Mouse (Mus musculus) B cell, adult 2 months (primary cell): ENCODE measurements at regions not wholly inside any gene's neighbourhood (a gene's known extent, or its start where the extent isn't known, plus 50 kb on each side); places are given as distances from the start of the nearest gene placed in this dataset.

Experiments
- DNase-seq, 2 experiments: peaks; one replicate each; pipeline ENCODE4 v3.0.0; 2022

DNA sequence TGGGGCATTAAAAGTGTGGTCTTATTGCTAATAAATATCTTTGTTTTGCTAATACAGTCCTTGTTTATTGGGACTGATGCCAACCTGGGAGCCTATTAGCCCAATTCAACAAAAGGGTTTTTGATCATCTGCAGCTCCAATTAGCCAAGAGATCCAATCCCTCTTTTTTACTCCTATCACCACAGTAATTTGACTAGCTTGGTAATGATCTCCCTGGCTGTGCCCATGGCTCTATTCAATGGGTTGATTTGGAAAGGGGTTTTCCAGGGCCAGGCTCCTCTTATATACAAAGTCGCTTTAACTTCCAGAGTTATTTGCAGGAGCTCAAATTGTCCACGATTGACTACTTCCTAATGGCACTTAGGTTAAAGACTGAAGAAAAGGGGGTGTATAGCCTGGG is 145.1 kb upstream of the Adra1b start:
- no peak for DNase-seq

- DNase-seq, result no peak
Measured at GRCm38 (mm10) chr11:44049253-44049976, 148.4 kb upstream of the Adra1b start.

- DNase-seq, result no peak
Measured at GRCm38 (mm10) chr11:44052481-44052880, 151.5 kb upstream of the Adra1b start.

GRCm38 (mm10) chr11:44062446-44062845 is 161.4 kb upstream of the Adra1b start:
- no peak for DNase-seq

DNA sequence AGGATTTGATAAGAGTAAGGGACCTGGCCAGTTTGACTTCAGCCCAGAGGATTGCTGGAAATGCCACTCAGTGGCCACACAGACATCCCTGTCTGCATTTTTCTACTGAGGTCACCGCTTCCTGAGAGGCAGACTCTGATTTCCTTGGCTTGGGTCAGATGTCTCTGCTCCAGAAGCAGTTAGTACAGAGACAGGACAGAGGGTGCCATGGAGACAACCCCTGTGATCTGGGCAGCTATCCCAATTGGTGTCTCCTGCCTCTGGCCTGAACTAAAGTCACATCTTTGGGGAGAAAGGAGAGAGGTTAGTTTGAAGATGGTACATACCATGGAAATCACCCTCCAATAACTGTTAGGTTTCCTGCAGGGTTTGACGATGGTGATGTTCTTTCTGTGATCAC is 165.2 kb upstream of the Adra1b start:
- DNase-seq, result no peak

DNA sequence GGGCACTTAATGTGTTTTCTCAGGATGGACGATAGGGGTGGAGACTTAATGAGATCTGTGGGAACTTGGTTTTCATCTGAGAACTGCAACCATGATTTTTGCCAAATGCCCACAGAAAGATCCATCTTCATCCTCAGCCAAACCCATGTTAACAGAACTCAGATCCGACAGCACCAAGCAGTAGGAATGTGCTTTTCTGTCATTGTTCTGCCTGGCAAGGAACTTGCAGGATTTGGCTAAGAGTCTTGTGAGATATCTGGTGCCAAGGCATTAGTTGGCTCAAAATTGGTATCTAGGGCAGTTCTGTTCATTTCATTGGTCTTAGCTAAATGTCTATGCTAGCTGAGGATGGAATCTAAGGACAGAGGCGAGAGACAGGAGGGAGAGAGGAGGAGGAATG is 182.7 kb upstream of the Adra1b start:
- DNase-seq, result no peak

DNA sequence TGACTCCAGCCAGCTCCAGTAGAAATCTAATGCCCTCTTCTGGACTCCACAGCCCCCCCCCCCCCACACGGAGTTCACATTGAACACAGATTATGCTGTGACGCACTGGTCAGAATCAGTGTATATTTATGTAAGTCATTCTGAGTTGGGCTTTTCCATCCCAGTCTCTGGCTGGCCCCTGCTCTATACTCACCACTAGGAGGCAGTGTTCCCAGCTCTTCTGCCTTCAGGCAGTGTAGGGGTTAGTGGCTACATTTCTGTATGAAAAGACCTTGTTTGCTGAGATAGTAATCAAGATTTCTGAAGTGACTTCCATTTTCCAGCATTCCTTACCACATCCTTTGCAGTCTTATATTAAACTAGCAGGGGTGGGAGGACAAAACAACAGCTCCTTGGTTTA is 185.9 kb upstream of the Adra1b start:
- DNase-seq, result peak; percentile 31 to 41

DNA sequence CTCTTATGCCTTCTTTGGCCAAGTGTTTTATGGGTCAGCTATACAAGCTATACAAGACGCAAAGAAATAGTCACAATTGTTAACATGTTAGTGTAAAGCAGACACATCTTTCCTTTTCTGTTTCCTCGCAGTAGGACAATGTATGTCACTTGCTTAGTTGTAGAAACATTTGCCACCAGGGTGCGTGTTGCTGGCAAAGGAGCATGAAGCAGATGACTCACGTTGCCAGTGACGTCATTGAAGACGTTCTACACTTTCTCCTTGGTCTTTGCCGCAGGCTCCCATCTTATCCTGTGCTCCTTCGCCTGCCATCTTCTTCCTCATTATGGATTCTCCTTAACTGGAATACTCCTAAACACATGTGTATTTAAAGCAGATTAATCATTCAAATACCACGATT is 188.5 kb upstream of the Adra1b start:
- no peak for DNase-seq

DNA sequence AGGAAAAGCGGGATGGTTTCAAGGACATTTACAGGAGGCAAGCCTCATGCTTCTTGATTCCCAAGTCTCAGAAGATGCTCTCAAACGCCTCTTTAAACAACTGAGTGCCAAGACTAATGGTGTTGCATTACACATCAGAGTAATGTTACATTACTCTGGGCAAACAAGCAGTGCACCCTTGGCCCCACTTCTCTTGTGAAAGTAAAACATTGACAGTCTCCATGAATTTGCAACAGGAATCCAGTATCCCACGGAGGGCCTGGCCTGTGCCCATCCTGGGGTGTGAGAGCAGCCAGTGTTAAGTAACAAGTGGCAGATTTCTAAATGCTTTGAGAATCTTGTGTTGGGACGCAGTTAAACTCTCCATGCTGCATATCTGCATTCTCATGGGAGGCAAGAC is 194.3 kb upstream of the Adra1b start:
- no peak for DNase-seq

GRCm38 (mm10) chr11:44103188-44103840 is 202.3 kb upstream of the Adra1b start:
- no peak for DNase-seq

DNA sequence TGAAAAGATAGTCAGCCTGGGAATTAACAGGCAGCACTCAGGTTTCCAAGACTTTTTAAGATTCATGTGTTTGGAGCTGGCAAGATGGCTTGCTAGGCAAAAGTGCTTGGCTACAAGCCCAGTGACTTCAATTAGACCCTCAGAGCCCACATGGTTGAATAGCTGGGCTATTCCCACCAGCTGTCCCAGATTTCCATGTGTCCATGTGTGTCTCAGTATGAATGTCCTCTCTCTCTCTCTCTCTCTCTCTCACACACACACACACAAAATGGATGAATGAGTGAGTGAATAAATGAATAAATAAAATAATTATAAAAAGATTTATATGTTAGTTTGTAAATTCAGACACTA is 202.8 kb upstream of the Adra1b start:
- no peak for DNase-seq

- DNase-seq, result no peak
Measured at GRCm38 (mm10) chr11:44106231-44106630, 205.2 kb upstream of the Adra1b start.

GRCm38 (mm10) chr11:44111525-44111924 is 210.5 kb upstream of the Adra1b start:
- no peak for DNase-seq

DNA sequence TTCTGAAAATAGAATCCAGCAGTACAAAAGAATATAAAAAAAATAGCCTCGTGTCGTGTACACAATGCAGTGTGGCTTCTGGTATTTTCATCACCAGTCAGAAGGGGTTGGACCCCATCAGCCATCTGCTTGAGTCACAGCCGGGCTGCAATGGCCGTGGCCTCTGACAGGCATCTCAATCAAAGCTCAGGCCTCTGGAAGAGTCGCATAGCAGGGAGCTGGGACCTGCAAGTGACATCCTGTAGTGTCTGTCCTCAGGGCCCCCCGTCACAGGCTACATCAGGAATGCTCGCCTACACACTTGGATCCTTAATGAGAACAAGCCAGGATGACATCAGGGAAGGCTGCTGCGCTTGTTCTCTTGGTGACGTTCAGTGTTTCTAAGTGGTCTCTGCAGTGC is 226.1 kb upstream of the Adra1b start:
- no peak for DNase-seq

- DNase-seq, result no peak
Measured at GRCm38 (mm10) chr11:44128481-44128880, 227.5 kb upstream of the Adra1b start.

DNA sequence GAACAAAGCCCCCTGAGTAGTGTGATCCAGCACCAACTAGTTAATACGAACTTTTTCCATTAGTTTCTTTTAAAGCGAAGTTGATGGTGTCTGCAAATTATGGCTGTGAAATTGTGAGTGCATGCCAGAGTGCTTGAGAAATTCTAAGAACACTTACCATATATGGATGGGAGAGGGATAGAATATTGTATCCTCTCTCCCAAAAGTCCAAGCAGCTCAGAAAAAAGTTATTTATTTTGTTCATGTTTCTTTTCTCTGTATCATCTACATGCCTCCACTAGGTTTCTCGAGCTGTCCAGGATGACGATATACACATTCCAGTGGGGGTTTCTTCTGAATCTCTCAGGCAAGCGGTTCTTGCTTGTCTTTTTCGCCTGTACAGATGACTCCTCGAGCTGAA is 232.2 kb upstream of the Adra1b start:
- no peak for DNase-seq

- no peak for DNase-seq
Measured at GRCm38 (mm10) chr11:44136024-44136423, 235.0 kb upstream of the Adra1b start.

DNA sequence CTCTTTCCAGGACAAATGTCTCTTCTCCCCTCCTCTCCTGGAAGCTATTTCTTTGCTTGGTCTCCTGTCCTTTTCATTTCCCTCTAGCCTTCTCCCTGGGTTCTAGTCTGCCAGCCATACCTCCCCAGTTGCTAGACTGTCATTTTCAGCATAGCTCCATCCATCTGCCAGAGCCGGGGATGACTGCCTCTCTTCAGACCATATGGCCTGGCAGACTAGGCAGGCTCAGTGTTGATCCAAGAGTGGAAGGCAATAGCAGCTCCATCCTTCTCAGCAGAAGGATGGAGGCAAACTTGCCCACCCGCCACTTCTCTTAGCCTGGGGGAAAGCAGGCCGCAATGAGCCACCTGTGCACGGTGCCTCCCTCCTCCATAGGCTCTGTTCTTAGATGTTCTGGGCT is 242.0 kb upstream of the Adra1b start:
- DNase-seq, result no peak

DNA sequence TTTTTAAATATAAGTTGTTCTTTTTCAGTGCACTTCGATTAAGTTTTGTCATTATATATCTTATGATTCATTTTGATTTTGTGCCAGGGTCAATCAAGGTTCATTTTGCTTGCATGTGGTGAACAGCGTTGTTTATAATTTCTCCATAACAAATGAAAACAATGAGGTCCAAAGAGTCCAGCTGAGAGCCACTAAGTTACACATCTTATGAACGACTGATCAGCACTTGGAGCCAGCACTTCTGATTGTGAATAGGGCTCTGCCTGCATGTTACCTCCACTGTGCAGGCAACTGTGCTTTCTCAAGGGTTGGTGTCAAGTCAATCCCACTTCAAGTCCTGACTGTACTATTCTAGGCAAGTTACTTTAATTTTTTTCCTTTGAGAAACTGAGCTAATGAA is 243.5 kb upstream of the Adra1b start:
- DNase-seq, result no peak

- no peak for DNase-seq
Measured at GRCm38 (mm10) chr11:44146419-44146818, 245.4 kb upstream of the Adra1b start.

DNA sequence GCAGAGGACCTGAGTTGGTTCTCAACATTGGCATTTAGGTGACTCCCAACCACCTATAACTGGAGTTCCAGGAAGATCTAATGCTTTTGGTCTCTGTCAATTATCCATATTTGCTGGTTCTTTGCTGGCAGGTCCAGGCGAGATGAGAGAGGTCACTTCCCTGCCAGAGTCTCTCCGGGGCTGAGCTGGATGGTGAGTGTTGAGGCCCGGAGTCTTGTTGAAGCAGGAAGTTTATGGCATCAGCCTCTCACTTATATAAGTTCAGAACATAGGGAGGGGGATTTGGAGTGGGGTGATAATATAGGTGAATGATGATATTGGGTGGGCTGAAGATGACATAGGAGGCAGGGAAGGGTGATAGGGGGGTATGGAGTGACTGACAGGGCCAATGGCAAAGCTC is 246.3 kb upstream of the Il12b start:
- no peak for DNase-seq

GRCm38 (mm10) chr11:44155591-44155990 is 244.3 kb upstream of the Il12b start:
- DNase-seq, result no peak

DNA sequence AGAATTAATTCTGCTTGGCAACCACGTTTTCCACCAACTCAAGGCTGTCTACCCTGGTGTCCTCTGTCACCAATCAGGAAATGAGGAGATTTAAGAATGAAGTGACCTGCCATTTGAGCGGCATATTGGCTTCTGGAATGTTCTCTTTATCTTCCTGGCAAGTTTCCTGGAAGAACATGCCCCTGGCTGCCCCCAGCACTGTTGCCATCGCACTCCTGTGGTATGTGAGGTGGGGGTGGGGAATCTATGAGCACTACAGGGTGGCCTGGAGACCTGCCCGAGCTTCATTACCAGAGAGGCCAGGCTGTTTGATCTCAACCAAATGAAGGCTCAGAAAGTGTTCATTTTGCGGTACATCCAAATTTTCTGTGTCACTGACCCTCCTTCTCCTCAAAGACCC is 243.8 kb upstream of the Il12b start:
- DNase-seq, result no peak

DNA sequence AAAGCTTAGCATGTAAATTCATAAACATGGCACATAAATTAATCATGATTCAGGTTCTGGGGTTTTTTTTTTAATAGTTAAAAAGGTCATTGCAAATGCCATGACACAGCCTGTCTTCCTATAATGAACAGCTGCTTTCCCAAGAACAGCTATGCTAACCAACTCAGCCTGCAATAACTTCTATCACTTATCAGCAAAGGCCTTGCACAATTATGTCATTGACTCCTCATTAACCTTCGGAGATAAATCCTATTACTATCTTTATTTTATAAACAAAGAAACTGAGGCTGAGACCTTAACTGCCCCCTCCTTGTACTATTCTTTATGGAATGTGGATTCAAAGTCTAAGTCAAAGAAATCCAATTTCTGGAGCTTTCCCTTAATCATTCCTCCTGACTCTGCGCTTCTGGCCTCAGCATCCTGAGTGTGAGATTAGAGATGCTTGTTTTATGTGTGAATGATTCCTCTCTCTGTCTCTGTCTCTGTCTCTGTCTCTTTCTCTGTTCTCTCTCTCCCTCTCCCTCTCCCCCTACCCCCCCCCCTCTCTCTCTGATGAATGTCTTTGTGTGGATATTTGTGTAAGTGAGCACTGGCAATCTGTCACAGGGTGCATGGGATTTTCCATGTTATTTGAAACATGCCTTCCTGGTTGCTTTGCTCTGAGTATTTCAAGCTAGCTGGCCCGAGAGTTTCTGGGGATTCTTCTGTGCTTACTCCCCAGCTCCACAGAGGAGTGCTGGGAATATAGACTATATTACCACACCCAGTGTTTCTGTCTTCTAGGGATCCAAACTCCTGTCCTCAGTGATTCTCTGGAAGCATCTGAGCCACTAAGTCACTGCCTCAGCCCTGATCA is 243.1 kb upstream of the Il12b start:
- DNase-seq, result no peak
